14 mouse cellular contexts compared by ENCODE assay signal in the genomic region with DNA sequence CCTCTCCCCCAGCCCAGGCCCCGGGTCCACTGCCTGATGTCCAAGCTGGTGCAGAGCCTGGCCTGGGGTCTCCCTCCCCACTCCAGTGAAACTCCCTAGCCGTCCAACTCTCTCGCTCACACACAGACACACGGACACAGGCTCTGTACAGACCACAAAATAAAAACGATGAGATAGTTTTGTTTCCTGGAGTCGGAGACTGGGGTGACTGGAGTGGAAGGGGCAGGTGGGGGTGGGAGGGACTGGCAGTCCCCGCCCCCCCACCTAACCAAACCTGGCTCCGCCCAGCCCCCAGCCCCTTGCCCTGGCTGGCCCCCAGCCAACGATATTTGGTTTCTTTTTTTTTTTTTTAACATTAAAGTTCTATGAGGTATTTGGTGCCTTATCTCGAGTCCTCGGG. TPM values are rescaled to one million over a fixed set of nuclear protein-coding genes. Genes with fewer than 3 reads are reported as not detected.
DNase-seq lines count a peak whose midpoint lies in the region; ATAC-seq and TF ChIP-seq lines count a peak whose summit lies in the region.
"Had no signal": no experiment of that assay in that cellular context is flagged by ENCODE, and none has a peak within 500 bp of the region (broad histone marks: within the 10 kb centered on the region; RNA-seq: fewer than 3 reads in every experiment).

No protein-coding gene starts in this region.

- 27% methylated on average over 11 of the region's 11 CpGs for WGBS in hindbrain, embryonic 12.5 days
- 32% methylated on average over 11 of the region's 11 CpGs for WGBS in hindbrain, embryonic 14.5 days
- 18% methylated on average over 11 of the region's 11 CpGs for WGBS in stomach, embryonic 15.5 days
- 18% methylated on average over 11 of the region's 11 CpGs for WGBS in stomach, postnatal 0 days
- 7% methylated on average over 7 of the region's 11 CpGs for WGBS in embryonic facial prominence, embryonic 14.5 days
- 38% methylated on average over 11 of the region's 11 CpGs for WGBS in midbrain, embryonic 13.5 days

- ATAC-seq in hindbrain, embryonic 12.5 days (ENCODE audit: low FRiP score): 0 out of 2 replicates have a peak, but pooled peaks have one; percentile 39
- no peak for ATAC-seq in hindbrain, embryonic 14.5 days (ENCODE audit: low FRiP score)
- ATAC-seq in stomach, embryonic 15.5 days (ENCODE audit: insufficient read depth, low FRiP score, low read depth): no peak
- ATAC-seq in stomach, postnatal 0 days (ENCODE audit: low FRiP score, low TSS enrichment): no peak
- ATAC-seq in embryonic facial prominence, embryonic 14.5 days (ENCODE audit: low read depth): no peak
- ATAC-seq in midbrain, embryonic 13.5 days: peak; percentile 20; the same call in 1 of the 2 replicates

- H3K27ac ChIP-seq in hindbrain, embryonic 12.5 days: no peak overlapping the region
- H3K27ac ChIP-seq in hindbrain, embryonic 14.5 days: no peak overlapping the region
- no peak overlapping the region for H3K27ac ChIP-seq in stomach, embryonic 15.5 days
- H3K27ac ChIP-seq in stomach, postnatal 0 days (replicated peaks): no peak overlapping the region
- no peak overlapping the region for H3K27ac ChIP-seq in embryonic facial prominence, embryonic 14.5 days (replicated peaks; ENCODE audit: low read depth, low read length)
- no peak overlapping the region for H3K27ac ChIP-seq in midbrain, embryonic 13.5 days
- H3K27ac ChIP-seq: neural tube, embryonic 12.5 days had no signal

- DNase-seq in hindbrain, embryonic 14.5 days (ENCODE audit: low spot score): no peak
- no peak for DNase-seq in stomach, postnatal 0 days (ENCODE audit: low spot score)
- no peak for DNase-seq in embryonic facial prominence, embryonic 14.5 days (ENCODE audit: low spot score)
- DNase-seq in cerebellum, postnatal 14 days: no peak
- DNase-seq in heart, adult 8-10 months (ENCODE audit: low spot score): no peak
- DNase-seq: cerebellum, postnatal 36 days; gastrocnemius, postnatal 25 days; heart, postnatal 36 days; kidney, postnatal 4 days; lung, postnatal 10 days had no signal

- peaks cover 23% of the 10 kb centered on the region for H3K36me3 ChIP-seq in hindbrain, embryonic 12.5 days
- H3K36me3 ChIP-seq in hindbrain, embryonic 14.5 days (replicated peaks; ENCODE audit: control insufficient read depth, insufficient read depth): peaks cover 38% of the 10 kb centered on the region
- H3K36me3 ChIP-seq in stomach, embryonic 15.5 days: peaks cover 3% of the 10 kb centered on the region
- H3K36me3 ChIP-seq in stomach, postnatal 0 days (ENCODE audit: control insufficient read depth, insufficient read depth, low read length): peaks cover under 1% of the 10 kb centered on the region; the same call in 1 of the 2 replicates
- peaks cover 18% of the 10 kb centered on the region for H3K36me3 ChIP-seq in embryonic facial prominence, embryonic 14.5 days (ENCODE audit: control insufficient read depth, insufficient read depth, low read length)
- H3K36me3 ChIP-seq in midbrain, embryonic 13.5 days: peaks cover 45% of the 10 kb centered on the region

- H3K4me2 ChIP-seq in hindbrain, embryonic 12.5 days (replicated peaks): no peak overlapping the region
- no peak overlapping the region for H3K4me2 ChIP-seq in hindbrain, embryonic 14.5 days (replicated peaks)
- peak overlapping the region; percentile 19; the same call in 1 of the 2 replicates for H3K4me2 ChIP-seq in stomach, embryonic 15.5 days
- no peak overlapping the region for H3K4me2 ChIP-seq in stomach, postnatal 0 days (replicated peaks; ENCODE audit: low read depth)
- peak overlapping the region; percentile 5; the same call in 1 of the 2 replicates for H3K4me2 ChIP-seq in embryonic facial prominence, embryonic 14.5 days (ENCODE audit: low read depth, low read length)
- no peak overlapping the region for H3K4me2 ChIP-seq in midbrain, embryonic 13.5 days (replicated peaks)
- H3K4me2 ChIP-seq: neural tube, embryonic 12.5 days had no signal

- peaks cover 3% of the 10 kb centered on the region; the same call in 1 of the 2 replicates for H3K27me3 ChIP-seq in hindbrain, embryonic 12.5 days
- H3K27me3 ChIP-seq in hindbrain, embryonic 14.5 days (ENCODE audit: control insufficient read depth, insufficient read depth, low read length): no peaks in the 10 kb centered on the region
- no peaks in the 10 kb centered on the region for H3K27me3 ChIP-seq in stomach, embryonic 15.5 days (replicated peaks)
- H3K27me3 ChIP-seq in stomach, postnatal 0 days (ENCODE audit: control insufficient read depth, insufficient read depth, low read length): no peaks in the 10 kb centered on the region
- no peaks in the 10 kb centered on the region for H3K27me3 ChIP-seq in embryonic facial prominence, embryonic 14.5 days (replicated peaks; ENCODE audit: control insufficient read depth, insufficient read depth, low read length)
- H3K27me3 ChIP-seq in midbrain, embryonic 13.5 days: no peaks in the 10 kb centered on the region
- H3K27me3 ChIP-seq: neural tube, embryonic 12.5 days had no signal

- peaks cover 30% of the 10 kb centered on the region for H3K4me1 ChIP-seq in hindbrain, embryonic 12.5 days
- no peaks in the 10 kb centered on the region; the same call in 1 of the 2 replicates for H3K4me1 ChIP-seq in hindbrain, embryonic 14.5 days (replicated peaks; ENCODE audit: control insufficient read depth, insufficient read depth, low read length)
- H3K4me1 ChIP-seq in stomach, embryonic 15.5 days: peaks cover 11% of the 10 kb centered on the region
- no peaks in the 10 kb centered on the region for H3K4me1 ChIP-seq in stomach, postnatal 0 days (replicated peaks; ENCODE audit: control insufficient read depth, insufficient read depth)
- H3K4me1 ChIP-seq in embryonic facial prominence, embryonic 14.5 days (ENCODE audit: control insufficient read depth, insufficient read depth, low read length): peaks cover 11% of the 10 kb centered on the region
- H3K4me1 ChIP-seq in midbrain, embryonic 13.5 days (replicated peaks): peaks cover 26% of the 10 kb centered on the region

- TF ChIP-seq CTCF in stomach, postnatal 0 days (IDR thresholded peaks at IDR 0.05; ENCODE audit: low read depth): no peak

- no peak for TF ChIP-seq EP300 in stomach, postnatal 0 days (optimal IDR thresholded peaks at IDR 0.05)

- H3K9ac ChIP-seq in hindbrain, embryonic 12.5 days: no peak overlapping the region
- H3K9ac ChIP-seq in hindbrain, embryonic 14.5 days: no peak overlapping the region
- no peak overlapping the region for H3K9ac ChIP-seq in stomach, embryonic 15.5 days
- no peak overlapping the region for H3K9ac ChIP-seq in stomach, postnatal 0 days (ENCODE audit: low read length)
- H3K9ac ChIP-seq in embryonic facial prominence, embryonic 14.5 days (ENCODE audit: low read depth, low read length): no peak overlapping the region; the same call in 1 of the 2 replicates
- H3K9ac ChIP-seq in midbrain, embryonic 13.5 days (replicated peaks): no peak overlapping the region
- H3K9ac ChIP-seq: neural tube, embryonic 12.5 days had no signal

- H3K4me3 ChIP-seq in hindbrain, embryonic 12.5 days: no peak overlapping the region
- H3K4me3 ChIP-seq in hindbrain, embryonic 14.5 days (replicated peaks; ENCODE audit: low read length): no peak overlapping the region
- no peak overlapping the region for H3K4me3 ChIP-seq in stomach, embryonic 15.5 days (replicated peaks)
- H3K4me3 ChIP-seq in stomach, postnatal 0 days (ENCODE audit: low read depth, low read length): no peak overlapping the region
- H3K4me3 ChIP-seq in embryonic facial prominence, embryonic 14.5 days (ENCODE audit: low read depth, low read length): no peak overlapping the region
- no peak overlapping the region for H3K4me3 ChIP-seq in midbrain, embryonic 13.5 days (replicated peaks)
- H3K4me3 ChIP-seq: neural tube, embryonic 12.5 days had no signal

- no peaks in the 10 kb centered on the region for H3K9me3 ChIP-seq in hindbrain, embryonic 12.5 days (replicated peaks)
- H3K9me3 ChIP-seq in hindbrain, embryonic 14.5 days (ENCODE audit: control insufficient read depth, low read length): no peaks in the 10 kb centered on the region
- H3K9me3 ChIP-seq in stomach, embryonic 15.5 days: no peaks in the 10 kb centered on the region
- H3K9me3 ChIP-seq in stomach, postnatal 0 days (ENCODE audit: control insufficient read depth, low read length): no peaks in the 10 kb centered on the region
- no peaks in the 10 kb centered on the region for H3K9me3 ChIP-seq in embryonic facial prominence, embryonic 14.5 days (ENCODE audit: control insufficient read depth, low read length)
- no peaks in the 10 kb centered on the region for H3K9me3 ChIP-seq in midbrain, embryonic 13.5 days
- H3K9me3 ChIP-seq: neural tube, embryonic 12.5 days had no signal

RNA-seq across cellular contexts. Expression of gene Zfp574, which starts 16.6 kb away (rescaled TPM):
- 39.8 and 40.8 TPM in 2 replicates for polyA plus RNA-seq in hindbrain, embryonic 12.5 days (2016; fragmentation: Nextera tagmentation; extraction: Ambion mirVana)
- 29.3 and 29.4 TPM in 2 replicates for polyA plus RNA-seq in hindbrain, embryonic 14.5 days (2014; fragmentation: Nextera tagmentation; extraction: Ambion mirVana)
- 26.7 and 27.3 TPM in 2 replicates for polyA plus RNA-seq in stomach, embryonic 15.5 days (2015; fragmentation: Nextera tagmentation; extraction: Ambion mirVana)
- 12.1 and 12.9 TPM in 2 replicates for polyA plus RNA-seq in stomach, postnatal 0 days (2015; fragmentation: Nextera tagmentation; extraction: Ambion mirVana)
- 24.1 and 25.2 TPM in 2 replicates for polyA plus RNA-seq in embryonic facial prominence, embryonic 14.5 days (2014; fragmentation: Nextera tagmentation; extraction: Ambion mirVana)
- polyA plus RNA-seq in midbrain, embryonic 13.5 days (2015; fragmentation: Nextera tagmentation; extraction: Ambion mirVana): 36.1 and 36.4 TPM in 2 replicates
- total RNA-seq in heart, adult 8-10 months (2022): 10 to 100 TPM in 1 of 4 experiments, 1 to 10 TPM in 3; 7.9 to 10.0 (median 9.0) TPM

RNA-seq across cellular contexts. Expression of gene Grik5, which starts 16.8 kb away (rescaled TPM):
- 16.5 and 17.1 TPM in 2 replicates for polyA plus RNA-seq in hindbrain, embryonic 12.5 days (2016; fragmentation: Nextera tagmentation; extraction: Ambion mirVana)
- polyA plus RNA-seq in hindbrain, embryonic 14.5 days (2014; fragmentation: Nextera tagmentation; extraction: Ambion mirVana): 21.0 and 22.5 TPM in 2 replicates
- 5.4 and 6.3 TPM in 2 replicates for polyA plus RNA-seq in stomach, embryonic 15.5 days (2015; fragmentation: Nextera tagmentation; extraction: Ambion mirVana)
- 1.7 and 2.2 TPM in 2 replicates for polyA plus RNA-seq in stomach, postnatal 0 days (2015; fragmentation: Nextera tagmentation; extraction: Ambion mirVana)
- 7.0 and 8.3 TPM in 2 replicates for polyA plus RNA-seq in embryonic facial prominence, embryonic 14.5 days (2014; fragmentation: Nextera tagmentation; extraction: Ambion mirVana)
- 14.0 and 19.4 TPM in 2 replicates for polyA plus RNA-seq in midbrain, embryonic 13.5 days (2015; fragmentation: Nextera tagmentation; extraction: Ambion mirVana)
- 1 to 10 TPM; 3.7 to 4.5 (median 3.8) TPM for total RNA-seq in heart, adult 8-10 months (2022)

Comparison
In these comparisons a context has a peak if more than half of its experiments do, and no peak if none do; other contexts are left out.
1. ATAC-seq: peak in hindbrain, embryonic 12.5 days (single experiment) and midbrain, embryonic 13.5 days (single experiment); none in hindbrain, embryonic 14.5 days (single experiment), stomach, embryonic 15.5 days (single experiment), stomach, postnatal 0 days (single experiment) and embryonic facial prominence, embryonic 14.5 days (single experiment).
2. H3K4me2 ChIP-seq: peak in stomach, embryonic 15.5 days (single experiment) and embryonic facial prominence, embryonic 14.5 days (single experiment); none in hindbrain, embryonic 12.5 days (single experiment), hindbrain, embryonic 14.5 days (single experiment), stomach, postnatal 0 days (single experiment) and midbrain, embryonic 13.5 days (single experiment).